Mouse (Mus musculus) heart, embryonic 14.5 days (tissue): ENCODE measurements around the gene Atp6v1e1. TPM values are rescaled to one million over a fixed set of nuclear protein-coding genes. Genes with fewer than 3 reads are reported as not detected.

Source experiments
- ATAC-seq: fragments of 200-750 bp; cut with Nextera tagmentation; 2 replicates; pipeline ENCODE4 v1.8.0; 2017; ENCODE audit warnings: low read depth, moderate TSS enrichment; ENCODE audit not compliant: insufficient number of reproducible peaks, insufficient read depth, low FRiP score
- H3K27ac ChIP-seq, 2 experiments: fragments of 200-500 bp in 1 of 2; fragments of 300-500 bp in 1 of 2; sonication (generic) in 1 of 2; replicated peaks in 1 of 2; 2 replicates each; pipeline ENCODE4 v1.5.1; 2012 to 2014; ENCODE audit warnings: low read depth in 2 of 2, low read length in 2 of 2, control low read depth in 1 of 2, mild to moderate bottlenecking in 1 of 2, mixed read lengths in 1 of 2; ENCODE audit not compliant: control insufficient read depth in 1 of 2, insufficient read depth in 1 of 2
- H3K27me3 ChIP-seq: fragments of 300-500 bp; sonication (generic); 2 replicates; pipeline ENCODE4 v1.6.1; 2014; ENCODE audit warnings: mild to moderate bottlenecking, low read length, control low read depth; ENCODE audit not compliant: control insufficient read depth, insufficient read depth
- H3K36me3 ChIP-seq: fragments of 300-500 bp; sonication (generic); 2 replicates; pipeline ENCODE4 v1.6.1; 2014; ENCODE audit warnings: mild to moderate bottlenecking, control low read depth, low read length, mixed read lengths; ENCODE audit not compliant: control insufficient read depth, insufficient read depth
- H3K4me1 ChIP-seq, 2 experiments: fragments of 200-500 bp in 1 of 2; fragments of 300-500 bp in 1 of 2; sonication (generic) in 1 of 2; 2 replicates each; pipeline ENCODE4 v1.6.1; 2012 to 2014; ENCODE audit warnings: low read length in 2 of 2, control low read depth in 1 of 2, mixed read lengths in 1 of 2; ENCODE audit not compliant: control insufficient read depth in 2 of 2, insufficient read depth in 2 of 2
- H3K4me2 ChIP-seq: fragments of 300-500 bp; sonication (generic); 2 replicates; pipeline ENCODE4 v1.6.1; 2014; ENCODE audit warnings: mild to moderate bottlenecking, low read length
- H3K4me3 ChIP-seq, 2 experiments: fragments of 200-500 bp in 1 of 2; fragments of 300-500 bp in 1 of 2; sonication (generic) in 1 of 2; 2 replicates each; pipeline ENCODE4 v1.5.1; 2012 to 2014; ENCODE audit warnings: low read length in 2 of 2, mild to moderate bottlenecking in 2 of 2, control low read depth in 1 of 2, low read depth in 1 of 2, moderate library complexity in 1 of 2; ENCODE audit not compliant: control insufficient read depth in 1 of 2, insufficient read depth in 1 of 2
- H3K9ac ChIP-seq: fragments of 300-500 bp; sonication (generic); 2 replicates; pipeline ENCODE4 v1.6.1; 2014; ENCODE audit warnings: mild to moderate bottlenecking, low read length
- H3K9me3 ChIP-seq: fragments of 300-500 bp; sonication (generic); 2 replicates; pipeline ENCODE4 v1.6.1; 2016; ENCODE audit warnings: low read length, control low read depth; ENCODE audit not compliant: control insufficient read depth
- WGBS: fragments of 180-500 bp; shearing (Covaris S2); extraction: QIAGEN DNeasy Blood & Tissue Kit; methylation state at CpG from one replicate; pipeline ENCODE4 v1.1.7; 2014; 5-methylcytosine and 5-hydroxymethylcytosine counted together
- polyA plus RNA-seq: library from polyadenylated mRNA; unstranded; fragments of >200 nt; fragmentation: Nextera tagmentation; extraction: Ambion mirVana; gene quantifications from 2 replicates; pipeline ENCODE4 v1.2.1, GENCODE M21; 2014

Atp6v1e1 gene
- polyA plus RNA-seq, 1 experiment from 2014 or later = 142 TPM

DNA sequence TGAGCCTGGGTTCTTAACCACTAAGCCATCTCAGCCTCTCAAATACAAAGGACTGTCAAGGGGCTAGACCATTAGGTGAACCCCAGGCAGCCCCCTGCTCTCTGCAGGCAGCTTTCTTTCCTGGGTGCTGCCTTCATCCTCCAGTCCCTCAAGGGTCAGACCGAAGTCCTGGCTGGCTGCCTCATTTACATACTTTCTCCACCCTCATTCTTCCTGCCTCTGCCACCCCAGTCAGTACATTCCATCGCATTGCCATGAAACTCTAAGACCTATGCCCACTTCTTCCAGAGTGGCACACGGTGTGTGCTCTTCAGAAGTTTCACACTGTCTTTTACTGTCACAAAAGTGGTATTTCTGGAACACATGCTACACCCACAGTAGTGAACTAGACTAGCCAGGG lies 44.4 kb downstream of the Atp6v1e1 start:
- no peak overlapping the region for H3K4me3 ChIP-seq
- no peaks in the 10 kb centered on the region for H3K9me3 ChIP-seq
- peaks cover 2 to 4% of the 10 kb centered on the region in 2 experiments; a peak in 2 of 4 replicates for H3K4me1 ChIP-seq
- WGBS = 40% methylated on average over 3 of the region's 3 CpGs
- H3K4me2 ChIP-seq = no peak overlapping the region
- no peaks in the 10 kb centered on the region for H3K36me3 ChIP-seq
- H3K27ac ChIP-seq = no peak overlapping the region
- H3K9ac ChIP-seq = no peak overlapping the region
- no peak for ATAC-seq
- no peaks in the 10 kb centered on the region for H3K27me3 ChIP-seq

DNA sequence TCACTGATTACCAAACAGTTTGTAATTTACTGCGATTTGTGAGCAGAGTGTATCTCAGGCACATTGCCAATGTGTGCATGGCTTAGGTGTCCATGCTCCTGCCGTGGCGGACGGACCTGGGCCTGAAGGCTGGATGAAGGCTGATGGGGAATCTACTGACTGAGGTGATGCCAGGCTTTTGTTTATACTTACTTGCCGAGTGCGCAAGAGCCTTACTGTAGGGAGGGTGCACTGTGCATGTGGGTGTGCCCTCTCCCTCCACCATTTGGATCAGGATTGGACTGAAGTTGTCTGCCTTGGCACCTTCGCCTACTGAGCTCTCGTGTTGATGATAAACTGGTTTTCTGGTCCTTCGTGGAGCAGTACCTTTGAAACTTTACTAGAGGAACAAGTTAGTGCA lies 45.1 kb downstream of the Atp6v1e1 start:
- Histone ChIP-seq H3K4me1 (peaks cover 2 to 4% of the 10 kb centered on the region in 2 experiments; a peak in 2 of 4 replicates), H3K9ac (no peak overlapping the region), H3K4me2 (no peak overlapping the region), H3K4me3 (no peak overlapping the region), H3K36me3 (no peaks in the 10 kb centered on the region), H3K27me3 (no peaks in the 10 kb centered on the region), H3K27ac (no peak overlapping the region), H3K9me3 (no peaks in the 10 kb centered on the region)
- 76% methylated on average over 9 of the region's 9 CpGs for WGBS
- ATAC-seq = no peak

DNA sequence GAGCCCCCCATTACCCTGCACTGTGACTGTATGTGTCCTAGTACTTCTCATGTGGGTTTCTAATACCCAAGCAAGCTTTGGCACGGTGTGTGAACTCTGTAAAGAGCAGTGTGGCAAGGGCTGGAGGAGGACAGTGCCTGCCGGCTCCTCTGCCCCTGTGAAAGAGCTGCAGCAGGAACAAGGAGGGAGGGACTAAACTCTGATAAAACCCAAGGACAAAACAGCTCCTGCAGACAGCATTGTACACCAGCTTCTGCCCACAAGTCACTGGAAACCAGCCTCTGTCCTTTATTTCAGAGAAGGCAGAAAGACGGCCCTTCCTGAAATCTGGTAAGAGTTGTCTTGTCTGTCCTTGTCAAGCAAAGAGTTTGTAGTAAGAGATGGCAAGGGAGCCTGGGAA lies 46.3 kb downstream of the Atp6v1e1 start:
- no peak for ATAC-seq
- H3K9ac ChIP-seq = no peak overlapping the region
- no peaks in the 10 kb centered on the region for H3K9me3 ChIP-seq
- no peak overlapping the region for H3K4me3 ChIP-seq
- H3K4me1 ChIP-seq = peaks cover 2 to 4% of the 10 kb centered on the region in 2 experiments; a peak in 2 of 4 replicates
- WGBS = 49% methylated on average over 3 of the region's 3 CpGs
- H3K27me3 ChIP-seq = no peaks in the 10 kb centered on the region
- H3K36me3 ChIP-seq = no peaks in the 10 kb centered on the region
- H3K27ac ChIP-seq = no peak overlapping the region
- H3K4me2 ChIP-seq = no peak overlapping the region

DNA sequence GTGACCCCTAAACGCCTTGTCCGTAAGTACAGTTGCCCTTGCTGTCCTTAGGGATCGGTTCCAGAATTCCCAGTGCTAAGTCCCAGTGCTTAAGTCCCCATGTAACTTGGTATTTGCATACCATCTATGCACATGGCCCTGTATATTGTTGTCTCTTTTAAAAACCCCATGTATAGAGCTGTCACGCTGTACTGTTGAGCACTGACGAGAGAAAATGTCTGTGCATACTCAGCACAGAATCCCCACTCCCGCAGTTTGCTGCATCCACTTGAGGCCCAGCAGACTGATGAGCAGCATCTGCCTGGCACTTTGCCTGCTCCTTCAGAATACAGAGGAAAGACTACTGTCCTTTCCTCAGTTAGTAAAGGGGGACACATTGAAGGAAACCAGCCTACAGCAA lies 48.8 kb downstream of the Atp6v1e1 start:
- Histone ChIP-seq H3K4me3 (no peak overlapping the region), H3K9me3 (no peaks in the 10 kb centered on the region), H3K4me1 (peaks cover 2 to 4% of the 10 kb centered on the region in 2 experiments; a peak in 3 of 4 replicates), H3K27ac (no peak overlapping the region), H3K36me3 (no peaks in the 10 kb centered on the region), H3K4me2 (no peak overlapping the region), H3K27me3 (no peaks in the 10 kb centered on the region), H3K9ac (no peak overlapping the region)
- no peak for ATAC-seq
- 80% methylated on average over 6 of the region's 6 CpGs for WGBS

DNA sequence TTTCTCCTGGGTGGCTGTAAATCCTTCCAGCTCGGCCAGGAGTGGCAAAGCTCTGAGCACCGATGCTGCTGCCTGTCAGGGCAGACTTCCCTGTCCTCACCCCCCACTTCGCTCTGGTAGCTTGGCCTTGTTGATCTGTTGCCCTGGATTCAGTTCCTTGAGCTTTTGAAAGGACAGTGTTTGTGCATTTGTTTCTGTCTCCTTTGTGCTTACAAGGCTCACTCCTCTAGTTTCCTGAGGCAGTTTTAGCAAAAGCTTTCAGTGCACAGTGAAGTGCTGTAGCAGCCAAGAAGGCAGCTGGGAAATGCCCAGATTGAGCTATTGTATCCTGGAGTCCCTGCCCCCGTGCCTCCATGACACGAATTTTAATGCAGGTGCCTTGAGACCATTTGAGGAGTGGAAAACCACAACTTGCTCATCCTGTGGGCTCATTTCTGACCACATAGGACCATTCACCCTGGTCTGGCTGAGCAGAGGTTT lies 49.4 kb downstream of the Atp6v1e1 start, which contains the start of gene Slc25a18:
TSS of gene Slc25a18 (plus strand) at position 430 of the 480 bp plus-strand sequence.
- H3K4me1 ChIP-seq = peaks cover 2 to 4% of the 10 kb centered on the region in 2 experiments; a peak in 3 of 4 replicates
- WGBS = 70% methylated on average over 5 of the region's 5 CpGs
- no peak for ATAC-seq

DNA sequence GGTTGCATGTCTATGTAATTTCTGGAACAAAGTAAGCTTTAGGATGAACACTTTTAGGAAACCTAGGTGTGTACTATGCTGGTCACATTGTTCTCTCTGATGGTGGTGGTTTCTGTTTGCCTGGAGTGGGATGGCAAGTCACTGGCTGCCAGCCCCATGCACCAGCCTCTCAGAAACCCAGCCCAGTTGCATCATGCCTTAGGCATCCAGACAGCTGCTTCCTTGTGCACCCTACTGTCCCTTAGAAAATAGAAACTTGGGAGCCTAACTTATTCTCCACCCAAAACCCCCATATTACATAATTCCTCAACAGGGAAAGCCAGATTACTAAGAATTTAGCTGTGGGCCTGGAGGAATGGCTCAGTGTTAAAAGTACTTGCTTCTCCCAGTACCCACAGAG lies 50.6 kb downstream of the Atp6v1e1 start:
- H3K27me3 ChIP-seq = no peaks in the 10 kb centered on the region
- peaks cover 2 to 4% of the 10 kb centered on the region in 2 experiments; a peak in 2 of 4 replicates for H3K4me1 ChIP-seq
- no peak overlapping the region for H3K4me3 ChIP-seq
- H3K9me3 ChIP-seq = no peaks in the 10 kb centered on the region
- no peak overlapping the region for H3K4me2 ChIP-seq
- no peaks in the 10 kb centered on the region for H3K36me3 ChIP-seq
- H3K9ac ChIP-seq = no peak overlapping the region
- no peak overlapping the region for H3K27ac ChIP-seq
- no peak for ATAC-seq

More for the DNA sequence above, 49.4 kb downstream of the Atp6v1e1 start, which contains the start of gene Slc25a18:
- Histone ChIP-seq H3K27me3 (no peaks in the 10 kb centered on the region), H3K9ac (no peak within 1 kb of the TSS), H3K36me3 (no peaks in the 10 kb centered on the region), H3K27ac (no peak within 1 kb of the TSS), H3K9me3 (no peaks in the 10 kb centered on the region), H3K4me3 (no peak within 1 kb of the TSS), H3K4me2 (no peak within 1 kb of the TSS)

DNA sequence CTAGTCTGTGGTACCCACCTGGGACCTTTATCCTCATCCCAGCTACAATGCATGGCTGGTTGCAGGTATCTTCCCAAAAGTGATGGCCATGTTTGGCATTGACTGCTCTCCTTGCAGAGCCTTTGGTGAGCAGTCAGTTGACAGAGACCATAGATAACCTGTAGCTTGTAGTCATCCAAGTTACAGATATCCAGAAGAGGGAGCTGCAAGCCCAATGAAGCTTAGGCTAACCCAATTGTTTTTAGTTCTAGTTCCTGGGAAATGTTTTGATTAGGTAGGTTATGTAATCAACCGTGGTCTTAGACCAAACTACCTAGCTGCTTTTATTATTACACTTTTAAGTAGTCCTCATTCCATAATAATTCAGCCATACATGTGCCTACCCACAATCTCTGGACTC lies 51.2 kb downstream of the Atp6v1e1 start:
- Histone ChIP-seq H3K36me3 (no peaks in the 10 kb centered on the region), H3K4me1 (peaks cover 1 to 2% of the 10 kb centered on the region in 2 experiments; a peak in 2 of 4 replicates), H3K4me3 (no peak overlapping the region), H3K27ac (no peak overlapping the region), H3K9me3 (no peaks in the 10 kb centered on the region), H3K9ac (no peak overlapping the region), H3K4me2 (no peak overlapping the region), H3K27me3 (no peaks in the 10 kb centered on the region)
- ATAC-seq = no peak
- WGBS = 64% methylated on average over 1 of the region's 1 CpGs

DNA sequence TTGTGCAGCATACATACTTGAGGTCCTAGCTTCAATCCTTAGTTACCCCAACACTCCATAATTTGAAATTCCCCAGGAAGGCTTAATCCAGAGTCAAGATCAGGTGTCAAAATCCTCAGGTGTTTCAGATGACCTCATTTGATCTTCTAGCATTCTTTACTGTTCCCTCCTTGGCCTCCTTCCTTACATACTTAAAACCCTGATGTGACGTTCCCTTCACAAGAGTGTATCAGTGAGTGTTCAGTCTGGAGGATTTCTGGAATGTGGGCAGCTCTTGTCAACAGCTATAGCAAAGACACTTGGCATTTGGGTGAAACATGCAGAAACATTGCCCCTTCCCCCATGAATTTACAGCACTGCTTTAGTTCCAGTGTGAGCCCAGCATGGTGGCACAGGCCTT lies 52.6 kb downstream of the Atp6v1e1 start:
- no peak overlapping the region for H3K4me3 ChIP-seq
- H3K36me3 ChIP-seq = no peaks in the 10 kb centered on the region
- H3K9me3 ChIP-seq = no peaks in the 10 kb centered on the region
- H3K4me1 ChIP-seq = no peaks in the 10 kb centered on the region; a peak in 1 of 4 replicates
- WGBS = 56% methylated on average over 1 of the region's 1 CpGs
- no peak overlapping the region for H3K27ac ChIP-seq
- no peaks in the 10 kb centered on the region for H3K27me3 ChIP-seq
- no peak overlapping the region for H3K4me2 ChIP-seq
- no peak for ATAC-seq
- H3K9ac ChIP-seq = no peak overlapping the region
